Mouse (Mus musculus): ENCODE results near the gene Gtf2i.

DNA sequence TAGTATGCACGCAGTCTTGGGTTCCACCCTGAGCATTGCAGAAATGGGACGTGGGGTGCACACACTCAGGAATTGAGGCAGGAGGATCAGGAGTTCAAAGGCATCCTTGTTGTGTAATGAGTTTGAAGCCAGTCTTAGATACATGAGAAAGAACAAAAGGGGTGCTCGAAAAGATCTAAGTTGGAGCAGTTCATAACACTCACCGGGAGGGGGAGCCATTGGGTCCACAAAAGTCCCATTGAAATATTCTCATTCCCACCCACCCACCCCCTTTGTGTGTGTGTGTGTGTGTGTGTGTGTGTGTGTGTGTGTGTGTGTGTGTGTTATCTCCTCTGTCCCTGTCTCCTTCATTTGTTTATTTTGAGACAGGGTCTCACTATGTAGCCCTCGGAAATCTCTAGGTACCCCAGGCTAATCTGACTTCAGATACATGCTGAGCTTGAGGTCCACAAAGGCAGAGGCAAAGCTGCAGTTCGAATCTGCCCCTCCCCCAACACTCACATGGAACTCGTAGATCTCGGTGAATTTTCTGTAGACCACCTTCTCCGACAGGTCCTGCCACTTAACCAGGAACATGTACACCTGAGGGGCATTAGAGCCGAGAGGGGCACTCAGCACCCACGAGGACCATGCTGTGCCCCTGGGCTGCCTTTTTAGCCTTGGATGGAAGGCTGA lies 86.8 kb downstream of the Gtf2i start:
- no peak for TF ChIP-seq POLR2A (IDR thresholded peaks at IDR 0.05; ENCODE audit: control insufficient read depth, extremely low read depth, insufficient read depth, low read length, poor library complexity)
- TF ChIP-seq CTCF (IDR thresholded peaks at IDR 0.05; ENCODE audit: borderline replicate concordance, control insufficient read depth, extremely low read depth, insufficient read depth, low read length, poor library complexity), result no peak
